Mouse (Mus musculus) ZHBTc4 (cell line): ENCODE results near the gene Krt76.

Experiments used
- DNase-seq: peaks from one replicate; pipeline ENCODE4 v3.0.0-alpha.2; 2011; ENCODE audit warnings: low read depth, low spot score

The Krt76 gene

DNA sequence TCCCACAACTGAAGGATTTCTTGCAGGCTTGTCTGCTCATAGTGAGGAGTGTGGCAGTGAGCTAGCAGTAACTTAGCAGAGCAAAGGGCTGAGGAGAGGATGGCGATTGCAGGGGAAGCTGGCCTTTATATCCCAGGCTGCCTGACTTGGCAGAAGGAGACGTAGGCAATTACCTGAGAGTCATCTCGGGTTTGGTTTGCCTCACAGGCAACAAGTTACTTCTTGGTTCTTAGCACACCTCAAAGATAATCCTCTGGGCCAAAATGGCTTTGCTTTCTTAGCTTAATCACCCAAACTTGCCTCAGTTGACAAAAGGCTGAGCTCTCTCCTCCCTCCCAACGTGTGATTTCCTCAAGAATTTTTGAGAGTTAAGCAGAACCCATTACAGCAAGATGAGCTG, at the start of gene Krt76:
Gene Krt76, minus strand, starts transcription at position 101 of the 400 bp plus-strand sequence.
- DNase-seq = no peak

DNA sequence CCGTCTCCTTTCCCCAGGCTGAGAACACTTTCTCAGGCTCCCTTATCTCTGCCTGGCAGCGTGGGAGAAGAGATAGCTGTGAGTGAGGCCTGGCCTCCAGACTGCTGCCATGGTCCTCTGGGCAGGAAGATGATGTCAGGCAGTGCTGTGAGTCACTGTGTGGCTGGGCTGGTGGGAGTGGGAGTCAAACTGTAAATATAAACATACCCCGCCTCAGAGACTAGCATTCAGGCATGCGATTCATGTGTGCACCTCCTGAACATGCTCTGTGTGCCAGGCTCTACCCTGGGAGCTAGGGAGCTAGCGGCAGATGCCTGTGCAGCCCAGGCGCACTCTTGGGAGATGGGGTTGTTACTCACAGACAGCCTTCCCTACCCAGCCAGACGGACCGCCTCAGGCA, 49.2 kb upstream of the Krt76 start:
- DNase-seq = no peak

DNA sequence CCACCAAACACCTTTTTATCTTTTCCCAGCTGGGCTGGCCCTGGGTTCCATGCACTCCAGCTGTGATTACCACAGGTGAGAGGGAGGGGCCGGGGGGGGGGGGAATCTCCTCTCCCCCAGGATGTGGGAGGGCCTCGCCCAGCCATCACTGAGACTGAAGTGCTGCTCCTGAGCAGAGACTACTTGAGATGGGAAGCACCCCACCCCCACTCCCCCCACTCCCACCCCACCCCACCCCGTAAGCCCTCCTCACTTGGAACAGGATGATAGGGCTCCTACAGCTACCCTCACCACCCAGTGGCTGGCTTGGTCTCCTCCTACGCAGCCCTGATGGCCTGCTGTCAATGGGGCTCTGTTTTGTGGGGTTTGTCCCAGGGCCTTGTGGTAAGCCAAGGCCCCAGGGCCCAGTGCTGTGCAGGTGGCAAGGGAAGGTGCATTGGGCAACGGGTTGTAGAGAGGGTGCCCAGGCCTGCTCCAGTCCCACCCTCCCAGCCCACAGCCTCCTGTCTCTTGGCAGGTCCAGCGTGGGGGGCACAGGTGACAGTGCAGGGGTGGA, 47.6 kb upstream of the Krt76 start, which contains the start of gene Krt79:
Gene Krt79, minus strand, starts transcription at position 51 of the 556 bp plus-strand sequence.
- DNase-seq = no peak

DNA sequence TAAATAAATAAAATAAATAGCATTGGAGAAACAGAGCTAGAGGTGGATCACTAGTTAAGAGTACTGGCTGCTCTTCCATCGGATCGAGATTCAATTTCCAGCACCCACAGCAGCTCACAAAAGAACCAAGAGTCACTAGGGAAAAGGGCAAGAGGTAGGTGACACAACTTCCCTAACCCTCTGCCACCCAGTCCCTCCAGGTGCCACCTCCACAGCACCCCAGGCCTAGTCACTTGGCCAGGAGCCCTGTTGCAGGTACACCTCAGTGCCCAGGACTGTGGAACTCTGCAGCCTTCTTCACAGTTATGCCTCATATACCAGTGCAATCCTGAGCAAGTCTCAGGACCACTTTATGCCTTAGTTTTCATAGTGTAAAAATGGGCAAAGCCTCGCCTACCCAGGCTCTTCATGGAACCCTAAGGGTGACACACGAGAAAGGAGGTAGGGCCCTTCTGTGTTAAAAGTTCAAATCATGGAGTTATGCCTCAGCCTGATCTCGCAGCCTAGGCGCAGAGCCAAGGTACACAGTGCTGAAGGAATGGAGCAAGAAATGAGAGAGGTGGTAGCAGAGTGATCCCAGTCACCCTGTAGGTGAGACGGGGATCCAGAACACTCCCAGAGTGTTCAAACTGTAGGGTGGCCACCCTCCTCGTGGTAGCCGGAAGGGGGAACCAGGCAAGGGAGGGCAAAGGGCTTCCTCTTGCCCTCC, 46.0 kb upstream of the Krt76 start:
- DNase-seq = no peak

DNA sequence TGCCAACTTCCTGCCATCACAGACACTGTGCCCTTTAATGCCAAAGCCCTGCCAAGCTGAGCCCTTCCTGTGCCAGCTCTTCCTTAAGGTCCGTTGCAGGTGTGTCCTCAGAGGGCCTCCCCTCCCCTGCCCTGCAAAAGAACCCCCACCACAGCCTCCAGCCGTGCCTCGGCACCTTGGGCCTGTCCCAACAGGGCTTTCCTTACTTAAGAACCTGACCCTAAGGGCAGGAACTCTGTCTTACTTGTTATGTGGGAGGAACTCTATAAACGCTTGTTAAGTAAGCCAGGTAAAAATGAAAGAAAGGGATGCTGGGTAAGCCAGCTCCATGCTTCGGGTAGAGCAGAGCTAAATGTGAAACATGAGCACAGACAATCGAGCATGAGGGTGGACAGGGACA, 40.3 kb upstream of the Krt76 start:
- no peak for DNase-seq

DNA sequence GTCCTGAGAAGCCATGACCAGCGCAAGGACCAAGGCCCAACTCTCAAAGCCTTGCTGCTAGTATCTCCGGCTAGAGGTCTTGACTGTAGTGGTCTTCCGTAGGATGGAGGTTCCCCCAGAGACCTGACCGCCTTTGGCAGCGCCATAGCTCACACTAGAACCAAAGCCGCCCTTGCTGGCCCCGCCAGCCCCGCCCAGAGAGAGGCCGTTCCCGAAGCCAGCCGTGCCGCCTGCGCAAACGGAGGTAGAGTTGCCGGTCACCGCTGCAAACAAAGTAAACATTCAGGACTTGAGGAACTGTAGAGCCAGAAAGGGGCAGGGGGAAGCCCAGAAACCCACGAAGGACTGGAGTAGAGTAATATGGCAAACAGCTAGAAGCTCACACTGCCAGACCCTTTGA, 36.9 kb upstream of the Krt76 start:
- peak; percentile 13 for DNase-seq

DNA sequence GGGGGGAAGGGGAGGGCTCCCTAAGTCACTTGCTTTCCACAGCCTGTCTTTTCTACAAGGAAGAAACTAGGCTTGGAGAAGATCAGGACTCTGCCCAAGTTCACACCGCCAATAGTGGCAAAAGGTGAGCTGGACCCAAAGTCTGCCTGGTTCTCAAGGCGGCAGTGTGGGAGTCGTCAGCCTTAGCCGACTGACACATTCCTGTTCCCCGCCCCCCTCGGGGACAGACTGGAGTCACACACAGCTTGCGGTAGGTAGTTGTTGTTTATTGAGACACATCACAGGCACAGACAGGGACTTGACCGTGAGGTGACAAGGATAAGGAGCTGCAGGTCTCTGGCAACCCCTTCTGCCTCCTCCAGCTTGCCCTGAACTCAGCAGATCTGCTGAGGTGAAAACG, 36.4 kb upstream of the Krt76 start:
- peak; percentile 38 for DNase-seq

DNA sequence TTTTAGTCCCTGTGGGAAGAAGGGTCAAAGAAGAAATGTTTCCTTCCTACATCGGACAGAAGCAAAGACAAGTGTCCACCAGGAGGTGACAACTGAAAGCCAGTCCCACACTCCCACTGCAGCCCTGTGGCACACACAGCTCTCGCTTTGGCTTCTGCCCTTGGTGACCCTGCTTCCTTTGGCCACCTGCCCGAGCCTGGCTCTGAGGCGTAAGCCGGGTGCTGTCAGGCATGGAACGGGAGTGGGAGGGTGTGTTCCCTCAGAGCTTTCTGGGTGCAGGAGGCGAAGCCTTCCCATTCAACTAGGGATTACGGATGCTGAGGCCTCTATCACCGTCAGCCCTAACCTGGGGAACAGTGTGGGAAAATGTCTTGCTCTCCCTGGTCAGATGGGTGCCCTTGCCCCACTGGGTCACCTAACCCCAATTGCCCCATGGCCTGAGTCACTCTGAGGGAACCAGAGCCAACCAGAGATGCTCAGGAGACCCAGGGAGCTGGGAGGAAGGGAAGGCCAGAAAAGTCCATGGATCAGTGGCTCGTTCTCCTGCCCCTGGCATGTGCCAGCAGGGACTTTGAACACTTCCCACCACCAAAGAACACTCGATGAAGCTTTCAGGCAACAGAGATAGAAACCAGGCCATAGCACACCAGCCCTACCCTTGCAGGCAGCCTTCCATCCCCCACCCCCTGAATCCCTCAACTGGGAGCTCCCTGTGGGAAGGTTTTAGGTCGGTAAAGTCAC, 34.8 kb upstream of the Krt76 start:
- DNase-seq = no peak

DNA sequence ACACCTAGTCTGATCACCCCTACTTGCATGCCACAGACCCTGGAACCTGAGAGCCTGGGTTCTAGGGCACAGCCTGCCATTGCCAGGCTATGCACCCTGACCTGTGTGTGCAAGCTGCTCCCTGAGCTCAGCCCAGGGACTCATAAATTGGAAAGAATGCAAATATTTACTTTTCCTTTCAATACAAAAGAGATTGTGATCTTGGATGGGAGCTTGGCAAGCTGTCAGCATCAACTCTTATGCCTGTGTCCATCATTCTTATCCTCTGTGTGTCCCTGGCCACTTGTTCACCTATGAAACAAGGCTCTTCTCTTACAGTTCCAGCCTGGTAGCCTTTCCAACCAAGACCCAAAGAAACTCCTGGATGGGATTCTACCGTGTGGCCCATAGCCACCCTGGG, 32.3 kb upstream of the Krt76 start:
- DNase-seq = no peak

DNA sequence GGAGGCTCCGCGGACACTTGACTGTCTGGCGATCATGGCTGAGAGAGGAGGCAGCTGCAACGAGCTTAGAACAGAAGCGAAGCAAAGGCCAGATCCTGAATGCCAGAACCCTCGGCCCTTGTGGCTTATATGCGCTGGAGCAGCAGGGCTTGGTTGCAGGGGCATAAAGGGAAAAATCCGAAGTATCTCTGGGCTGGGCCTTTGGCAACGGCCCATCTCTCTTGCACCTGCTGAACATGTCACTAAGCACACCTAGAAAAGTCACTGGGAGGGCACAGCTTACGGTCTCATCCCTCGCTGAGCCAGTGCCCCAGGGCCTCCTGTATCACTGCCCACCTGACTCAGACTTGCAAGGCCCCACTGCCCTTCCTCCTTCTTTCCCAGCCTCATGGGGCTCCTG, 31.9 kb upstream of the Krt76 start, which contains the start of gene Krt4:
Gene Krt4, minus strand, starts transcription at position 101 of the 400 bp plus-strand sequence.
- peak; percentile 40 for DNase-seq

DNA sequence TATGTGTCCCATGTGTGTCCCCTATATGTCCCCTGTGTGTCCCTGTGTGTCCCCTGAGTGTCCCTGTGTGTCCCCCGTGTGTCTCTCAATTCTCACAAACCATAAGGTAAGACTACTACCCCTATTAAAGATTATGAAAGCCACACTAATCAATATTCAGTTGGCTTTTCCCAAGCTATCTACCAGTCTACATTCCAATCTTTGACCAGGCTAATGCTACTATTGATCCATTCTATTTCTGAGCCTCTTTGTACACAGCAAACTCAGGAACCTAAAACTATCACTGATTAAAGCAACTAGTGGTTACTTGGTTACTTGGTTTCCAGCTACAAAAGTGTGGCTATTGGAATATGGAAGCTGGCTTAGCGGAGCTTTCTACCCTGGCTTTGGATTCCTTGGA, 29.6 kb upstream of the Krt76 start:
- DNase-seq = no peak

DNA sequence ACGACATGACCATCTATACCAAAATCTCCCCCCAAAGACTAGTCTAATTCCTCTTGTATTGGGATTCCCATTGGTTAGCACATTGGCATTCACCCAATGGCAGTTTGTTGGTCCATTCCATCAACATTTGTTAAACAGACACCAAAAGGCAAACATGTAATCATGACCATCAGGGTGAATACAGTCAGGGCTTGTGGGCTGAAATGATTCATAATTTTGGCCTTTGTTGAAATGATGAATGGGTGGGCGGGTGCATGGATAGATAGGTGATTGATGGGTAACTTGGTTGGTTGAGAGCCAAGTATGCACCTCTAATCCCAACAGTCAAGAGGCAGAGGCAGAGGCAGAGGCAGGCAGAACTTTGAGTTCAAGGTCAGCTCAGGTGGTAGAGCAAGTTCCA, 23.4 kb upstream of the Krt76 start:
- DNase-seq = no peak

DNA sequence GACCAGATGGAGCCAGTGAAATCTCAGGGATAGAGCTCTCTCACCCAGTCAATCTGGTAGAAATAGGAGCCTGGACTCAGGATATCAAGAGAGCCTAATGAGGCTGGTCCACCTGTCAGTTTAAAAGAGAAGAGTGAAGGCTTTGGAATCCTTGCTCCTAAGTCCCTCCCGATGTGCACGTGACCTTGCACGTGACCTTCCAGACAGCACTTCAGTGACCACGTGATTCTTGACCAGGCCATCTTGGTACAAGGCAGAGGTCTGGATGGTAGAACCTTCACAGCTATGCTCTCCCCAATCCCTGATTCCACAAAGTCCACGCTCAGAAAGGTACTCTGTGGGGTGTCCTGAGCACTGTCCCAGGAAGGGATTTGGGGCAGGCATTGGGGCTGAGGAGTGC, 12.1 kb upstream of the Krt76 start:
- no peak for DNase-seq

DNA sequence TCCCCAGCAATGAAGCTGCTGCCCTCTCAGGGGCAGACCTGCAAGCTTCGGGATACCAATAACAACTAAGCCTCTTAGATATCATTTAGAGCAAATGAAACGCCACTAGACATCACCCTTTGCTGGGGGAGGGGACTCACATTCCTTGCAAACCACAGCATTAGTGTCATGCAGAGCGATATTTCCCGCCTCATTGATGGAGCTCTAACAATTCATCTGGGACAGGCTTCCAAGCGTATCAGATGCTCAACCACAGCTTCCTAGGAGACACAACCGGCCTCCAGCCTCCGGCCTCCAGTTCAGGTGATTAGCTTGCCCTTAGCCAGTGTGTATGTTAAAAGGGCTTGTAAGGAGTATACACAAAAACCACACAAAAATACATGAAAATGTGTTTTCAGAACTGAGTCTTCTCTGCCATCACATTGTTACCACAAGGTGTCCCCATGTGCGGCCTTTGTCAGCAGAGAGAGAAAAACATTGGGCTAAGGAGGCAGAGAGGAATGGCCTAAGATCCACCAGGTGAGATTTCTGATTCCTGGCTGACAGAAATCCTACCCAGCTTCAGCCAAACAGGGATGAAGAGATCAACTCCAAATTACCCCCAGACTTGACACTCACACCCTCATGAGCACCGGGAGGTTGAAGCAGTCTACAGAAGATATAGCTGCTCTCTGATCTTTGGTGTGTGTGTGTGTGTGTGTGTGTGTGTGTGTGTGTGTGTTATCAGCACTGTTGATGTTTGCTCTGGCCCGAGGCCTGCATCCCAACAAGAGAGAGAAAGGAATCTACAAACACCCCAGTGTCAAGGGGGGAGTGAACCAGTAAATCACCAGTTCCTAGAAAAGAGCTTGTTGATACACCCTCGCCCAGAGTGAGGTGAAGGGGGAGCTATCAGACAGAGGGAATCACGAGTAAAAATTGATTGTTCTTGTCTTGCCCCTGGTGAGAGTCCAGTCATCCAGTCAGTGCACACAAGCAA, 9.7 kb upstream of the Krt76 start:
- DNase-seq = no peak

DNA sequence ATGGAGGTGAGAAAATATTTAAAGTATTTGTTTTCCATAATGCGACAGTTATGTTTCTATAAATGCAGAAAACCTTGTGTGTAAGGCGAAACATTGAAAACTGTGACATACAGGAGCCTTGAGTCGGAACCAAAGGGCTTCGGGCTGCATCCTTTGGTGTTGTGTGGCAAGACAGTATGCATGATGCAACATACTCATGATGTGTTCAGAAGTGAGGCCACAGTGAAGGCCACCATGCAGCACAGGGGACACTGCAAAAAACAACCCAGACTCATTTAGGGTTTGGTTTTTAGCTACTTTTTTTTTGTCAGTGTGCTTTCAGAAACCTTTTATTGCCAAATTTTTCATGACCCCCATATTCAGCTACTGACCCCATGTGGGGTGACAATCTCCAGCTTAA, 2.5 kb upstream of the Krt76 start:
- no peak for DNase-seq

DNA sequence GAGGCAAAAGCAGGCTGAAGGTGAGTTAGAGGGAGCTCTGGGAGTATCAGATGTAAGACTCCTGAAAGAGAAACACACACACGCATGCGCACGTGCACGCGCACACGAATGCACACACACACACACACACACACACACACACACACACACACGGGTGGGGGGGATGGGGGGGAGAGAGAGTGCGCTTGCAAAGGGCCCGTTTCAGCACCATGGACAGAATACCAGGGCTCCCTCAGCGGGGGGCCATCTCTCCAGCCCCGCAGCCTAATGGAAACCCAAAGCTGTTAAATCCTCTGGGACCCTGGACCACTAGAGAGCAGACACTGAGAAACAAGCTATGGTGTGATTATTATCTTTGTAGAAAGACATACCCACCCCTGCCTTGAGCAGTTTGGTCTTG, 12.9 kb downstream of the Krt76 start:
- peak; percentile 55 for DNase-seq

DNA sequence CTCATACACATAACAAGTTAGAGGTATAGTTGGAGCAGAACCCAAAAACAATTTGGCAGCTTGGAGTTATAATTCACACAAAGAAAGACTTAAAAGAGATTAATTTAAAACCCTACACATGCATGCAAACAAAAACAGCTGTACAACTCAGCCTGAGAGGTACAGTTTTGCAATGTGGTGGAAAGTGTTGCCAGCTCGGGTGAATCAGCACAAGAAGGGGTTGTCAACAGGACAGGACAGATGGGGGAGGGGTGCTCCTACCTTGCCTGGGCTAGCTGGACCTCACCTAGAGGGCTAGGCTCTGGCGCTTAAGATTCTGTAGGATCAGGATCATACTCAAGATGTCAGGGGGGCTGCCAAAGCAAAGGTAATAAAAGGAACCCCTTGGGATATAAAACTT, 14.7 kb downstream of the Krt76 start:
- DNase-seq = no peak

DNA sequence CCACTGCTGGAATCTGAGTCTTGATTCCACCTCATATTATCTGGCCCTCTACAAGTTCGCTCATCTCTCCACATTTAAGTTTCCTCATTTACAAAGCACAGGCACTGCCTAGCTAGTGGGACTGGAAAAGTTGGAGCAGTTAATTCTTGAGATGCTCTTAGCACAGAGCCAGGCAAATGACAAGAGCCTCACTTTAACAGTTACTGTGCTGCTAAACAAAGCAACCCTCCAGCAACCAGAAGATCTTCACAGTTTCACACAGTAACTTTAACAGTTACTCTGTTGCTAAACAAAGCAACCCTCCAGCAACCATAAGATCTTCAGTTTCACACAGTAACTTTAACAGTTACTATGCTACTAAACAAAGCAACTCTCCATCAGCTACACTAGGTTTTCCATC, 18.3 kb downstream of the Krt76 start:
- no peak for DNase-seq

DNA sequence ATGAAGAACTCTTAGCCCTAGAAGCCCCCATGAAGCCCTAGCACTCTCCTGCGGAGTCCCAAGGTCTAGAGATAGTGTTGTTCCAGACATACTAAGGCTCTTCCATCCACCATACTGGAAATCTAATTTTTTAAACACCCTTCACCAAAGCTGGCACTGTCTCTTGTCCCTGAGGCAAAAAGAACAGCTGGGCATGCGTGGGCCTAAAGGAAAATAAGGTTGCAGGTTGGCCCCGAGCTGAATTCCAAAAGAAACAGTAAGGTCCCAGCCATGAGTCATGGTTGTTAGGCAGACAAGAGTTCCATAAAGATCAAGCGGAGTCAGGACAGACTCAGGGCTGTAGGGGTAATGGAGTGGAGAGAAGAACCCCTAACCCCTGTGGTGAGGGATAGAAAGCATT, 19.5 kb downstream of the Krt76 start:
- no peak for DNase-seq

DNA sequence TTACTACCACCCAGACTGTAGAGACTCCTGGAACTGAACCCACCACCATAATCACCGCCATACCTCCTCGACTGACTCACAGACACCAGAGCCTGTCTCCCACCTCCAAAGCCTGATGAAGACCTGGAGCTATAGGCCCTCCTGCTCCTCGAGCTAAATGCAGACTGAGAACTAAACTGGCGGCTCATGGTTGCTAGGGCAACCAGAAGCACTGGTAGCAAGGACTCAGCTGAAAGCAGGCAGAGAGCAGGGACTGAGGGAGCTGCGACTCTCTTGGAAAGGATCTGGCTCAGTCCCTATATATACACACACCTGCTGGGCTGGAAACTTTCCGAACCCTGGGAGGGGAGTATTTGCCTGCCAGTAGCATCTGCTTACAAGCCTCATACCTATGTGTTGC, 23.3 kb downstream of the Krt76 start, which contains the start of gene Krt77:
Gene Krt77, minus strand, starts transcription at position 275 of the 400 bp plus-strand sequence.
- DNase-seq = peak; percentile 24

DNA sequence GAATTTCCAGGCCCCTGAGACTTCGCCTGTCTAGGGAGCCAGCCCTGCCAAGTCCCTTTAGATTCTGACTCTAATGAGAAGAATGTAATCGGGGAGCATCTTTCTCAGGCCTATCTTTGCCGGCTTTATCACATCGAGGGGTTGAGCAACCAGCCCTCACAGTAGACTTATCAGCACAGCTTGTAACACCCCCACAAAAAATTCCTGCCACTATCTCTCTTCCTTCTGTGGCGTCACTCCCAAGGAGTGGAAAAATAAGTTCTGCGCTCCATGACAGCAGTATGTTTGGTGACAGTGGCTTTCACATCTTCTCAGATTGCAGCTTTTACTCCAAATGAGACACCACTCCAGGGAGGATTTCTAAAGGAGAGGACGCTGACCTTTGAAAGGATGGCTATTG, 26.0 kb downstream of the Krt76 start:
- no peak for DNase-seq
